Mouse (Mus musculus): ENCODE data around the gene Adprh. TPM values are rescaled to one million over a fixed set of nuclear protein-coding genes. Genes with fewer than 3 reads are reported as not detected.

Adprh gene
- polyA plus RNA-seq, 1 experiment from 2014 or later: 102 TPM

- H3K4me1 ChIP-seq: peaks cover 19% of the 10 kb centered on the region
- peak overlapping the region; percentile 81 for H3K9ac ChIP-seq
- H3K36me3 ChIP-seq: no peaks in the 10 kb centered on the region
- ATAC-seq (ENCODE audit: extremely low read depth, insufficient number of reproducible peaks, low FRiP score, low TSS enrichment): no peak
- peak overlapping the region; percentile 92 for H3K27ac ChIP-seq (replicated peaks)
- H3K4me2 ChIP-seq: peak overlapping the region; percentile 71
- H3K9me3 ChIP-seq: no peaks in the 10 kb centered on the region
- 24% methylated on average over 4 of the region's 4 CpGs for WGBS
- H3K27me3 ChIP-seq (replicated peaks): no peaks in the 10 kb centered on the region
- H3K4me3 ChIP-seq: peak overlapping the region; percentile 51
Observed at GRCm38 (mm10) chr16:38475681-38476311, 23.3 kb upstream of the Adprh start.

- Histone ChIP-seq H3K4me1 (peaks cover 19% of the 10 kb centered on the region), H3K36me3 (no peaks in the 10 kb centered on the region), H3K27me3 (replicated peaks) (no peaks in the 10 kb centered on the region), H3K4me3 (no peak overlapping the region), H3K9me3 (no peaks in the 10 kb centered on the region), H3K9ac (no peak overlapping the region), H3K4me2 (no peak overlapping the region), H3K27ac (replicated peaks) (no peak overlapping the region)
- ATAC-seq (ENCODE audit: extremely low read depth, insufficient number of reproducible peaks, low FRiP score, low TSS enrichment): no peak
- 78% methylated on average over 9 of the region's 9 CpGs for WGBS
Observed at GRCm38 (mm10) chr16:38474677-38475286, 22.3 kb upstream of the Adprh start.

- H3K9me3 ChIP-seq: no peaks in the 10 kb centered on the region
- H3K9ac ChIP-seq: no peak overlapping the region
- 79% methylated on average over 5 of the region's 5 CpGs for WGBS
- no peak for ATAC-seq (ENCODE audit: extremely low read depth, insufficient number of reproducible peaks, low FRiP score, low TSS enrichment)
- peaks cover 19% of the 10 kb centered on the region for H3K4me1 ChIP-seq
- H3K4me3 ChIP-seq: no peak overlapping the region
- no peaks in the 10 kb centered on the region for H3K27me3 ChIP-seq (replicated peaks)
- no peak overlapping the region for H3K4me2 ChIP-seq
- no peaks in the 10 kb centered on the region for H3K36me3 ChIP-seq
- no peak overlapping the region for H3K27ac ChIP-seq (replicated peaks)
Observed at GRCm38 (mm10) chr16:38473661-38474060, 21.2 kb upstream of the Adprh start.

GRCm38 (mm10) chr16:38472507-38472873, 20.0 kb upstream of the Adprh start:
- Histone ChIP-seq H3K9ac (no peak overlapping the region), H3K27ac (replicated peaks) (no peak overlapping the region), H3K36me3 (no peaks in the 10 kb centered on the region), H3K4me3 (no peak overlapping the region), H3K27me3 (replicated peaks) (no peaks in the 10 kb centered on the region), H3K9me3 (no peaks in the 10 kb centered on the region), H3K4me1 (peaks cover 28% of the 10 kb centered on the region), H3K4me2 (no peak overlapping the region)
- ATAC-seq (ENCODE audit: extremely low read depth, insufficient number of reproducible peaks, low FRiP score, low TSS enrichment): no peak
- WGBS: 73% methylated on average over 5 of the region's 5 CpGs

- ATAC-seq (ENCODE audit: extremely low read depth, insufficient number of reproducible peaks, low FRiP score, low TSS enrichment): no peak
Observed at GRCm38 (mm10) chr16:38471697-38472506, 19.4 kb upstream of the Adprh start.

GRCm38 (mm10) chr16:38469437-38469836, 16.9 kb upstream of the Adprh start:
- no peak overlapping the region for H3K27ac ChIP-seq (replicated peaks)
- H3K9me3 ChIP-seq: no peaks in the 10 kb centered on the region
- H3K4me1 ChIP-seq: peaks cover 14% of the 10 kb centered on the region
- no peaks in the 10 kb centered on the region for H3K36me3 ChIP-seq
- no peak for ATAC-seq (ENCODE audit: extremely low read depth, insufficient number of reproducible peaks, low FRiP score, low TSS enrichment)
- 81% methylated on average over 8 of the region's 8 CpGs for WGBS
- no peaks in the 10 kb centered on the region for H3K27me3 ChIP-seq (replicated peaks)
- H3K4me3 ChIP-seq: no peak overlapping the region
- H3K4me2 ChIP-seq: no peak overlapping the region
- H3K9ac ChIP-seq: no peak overlapping the region

More at GRCm38 (mm10) chr16:38471697-38472506, 19.4 kb upstream of the Adprh start:
- Histone ChIP-seq H3K36me3 (no peaks in the 10 kb centered on the region), H3K4me1 (peaks cover 28% of the 10 kb centered on the region), H3K27ac (replicated peaks) (no peak overlapping the region), H3K27me3 (replicated peaks) (no peaks in the 10 kb centered on the region), H3K4me2 (no peak overlapping the region), H3K9me3 (no peaks in the 10 kb centered on the region), H3K4me3 (no peak overlapping the region), H3K9ac (no peak overlapping the region)
- 64% methylated on average over 11 of the region's 11 CpGs for WGBS

GRCm38 (mm10) chr16:38468706-38469018, 16.2 kb upstream of the Adprh start:
- Histone ChIP-seq H3K4me2 (no peak overlapping the region), H3K4me3 (no peak overlapping the region), H3K9me3 (no peaks in the 10 kb centered on the region), H3K4me1 (peaks cover 14% of the 10 kb centered on the region), H3K36me3 (no peaks in the 10 kb centered on the region), H3K27me3 (replicated peaks) (no peaks in the 10 kb centered on the region), H3K27ac (replicated peaks) (no peak overlapping the region), H3K9ac (no peak overlapping the region)
- ATAC-seq (ENCODE audit: extremely low read depth, insufficient number of reproducible peaks, low FRiP score, low TSS enrichment): no peak
- WGBS: 29% methylated on average over 3 of the region's 3 CpGs

- Histone ChIP-seq H3K4me1 (peaks cover 14% of the 10 kb centered on the region), H3K36me3 (no peaks in the 10 kb centered on the region), H3K4me2 (no peak overlapping the region), H3K9ac (0 out of 2 replicates have a peak overlapping the region, but pooled peaks have one; percentile 0), H3K9me3 (no peaks in the 10 kb centered on the region), H3K27me3 (replicated peaks) (no peaks in the 10 kb centered on the region), H3K4me3 (no peak overlapping the region), H3K27ac (replicated peaks) (no peak overlapping the region)
- no peak for ATAC-seq (ENCODE audit: extremely low read depth, insufficient number of reproducible peaks, low FRiP score, low TSS enrichment)
- WGBS: 57% methylated on average over 8 of the region's 8 CpGs
Observed at GRCm38 (mm10) chr16:38467917-38468705, 15.6 kb upstream of the Adprh start.

GRCm38 (mm10) chr16:38467091-38467916, 14.8 kb upstream of the Adprh start:
- ATAC-seq (ENCODE audit: extremely low read depth, insufficient number of reproducible peaks, low FRiP score, low TSS enrichment): no peak
- WGBS: 71% methylated on average over 13 of the region's 13 CpGs

GRCm38 (mm10) chr16:38466089-38466488, 13.6 kb upstream of the Adprh start:
- Histone ChIP-seq H3K27me3 (replicated peaks) (no peaks in the 10 kb centered on the region), H3K9me3 (no peaks in the 10 kb centered on the region), H3K9ac (no peak overlapping the region), H3K4me3 (no peak overlapping the region), H3K4me1 (peaks cover 14% of the 10 kb centered on the region), H3K4me2 (no peak overlapping the region), H3K36me3 (no peaks in the 10 kb centered on the region), H3K27ac (replicated peaks) (no peak overlapping the region)
- WGBS: 72% methylated on average over 4 of the region's 4 CpGs
- no peak for ATAC-seq (ENCODE audit: extremely low read depth, insufficient number of reproducible peaks, low FRiP score, low TSS enrichment)

More at GRCm38 (mm10) chr16:38467091-38467916, 14.8 kb upstream of the Adprh start:
- Histone ChIP-seq H3K9me3 (no peaks in the 10 kb centered on the region), H3K9ac (no peak overlapping the region), H3K27ac (replicated peaks) (no peak overlapping the region), H3K27me3 (replicated peaks) (no peaks in the 10 kb centered on the region), H3K4me2 (no peak overlapping the region), H3K4me3 (no peak overlapping the region), H3K36me3 (no peaks in the 10 kb centered on the region), H3K4me1 (peaks cover 14% of the 10 kb centered on the region)

All from heart, embryonic 13.5 days (tissue).